Mouse (Mus musculus) embryo, embryonic 11 days (tissue): ENCODE results near the gene Gapdhs.
"Not testable (repeated sequence)": the region's sequence is repeated elsewhere in the genome, so short reads cannot be mapped to it uniquely, and the experiment has no call there.

Source experiments
- DNase-seq: peaks from one replicate; pipeline ENCODE4 v3.0.0-alpha.2; 2015

Gapdhs gene

GRCm38 (mm10) chr7:30742570-30742969 is 911 bp downstream of the Gapdhs start:
- not testable (repeated sequence) for DNase-seq

DNA sequence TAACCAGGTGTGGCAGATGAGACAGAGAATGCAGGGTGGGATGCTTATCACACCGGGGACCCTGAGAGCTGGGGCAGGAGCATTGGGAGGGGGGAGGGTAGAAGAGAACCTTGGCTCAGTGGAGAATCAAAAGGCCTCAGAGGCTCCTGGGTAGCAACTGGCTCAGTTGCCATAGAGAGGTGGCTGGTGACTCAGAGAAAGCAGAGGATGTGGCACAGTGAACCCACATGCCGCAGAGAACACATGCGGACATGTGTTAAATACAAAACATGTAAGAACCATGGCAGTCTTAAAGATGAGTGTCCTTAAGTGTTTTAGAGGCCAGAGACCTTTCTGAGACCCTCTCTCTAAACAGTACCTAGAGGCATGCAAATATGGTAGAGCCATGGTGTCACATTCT is 7.3 kb downstream of the Gapdhs start:
- DNase-seq = no peak

GRCm38 (mm10) chr7:30730064-30730722 is 13.3 kb downstream of the Gapdhs start:
- not testable (repeated sequence) for DNase-seq

- peak; percentile 98 for DNase-seq
Observed at GRCm38 (mm10) chr7:30729396-30730063, 14.0 kb downstream of the Gapdhs start, which contains the start of gene Tmem147. Gene Tmem147, minus strand, starts transcription at chr7:30729540.

- DNase-seq = peak; percentile 12
Observed at GRCm38 (mm10) chr7:30728739-30729395, 14.6 kb downstream of the Gapdhs start.

DNA sequence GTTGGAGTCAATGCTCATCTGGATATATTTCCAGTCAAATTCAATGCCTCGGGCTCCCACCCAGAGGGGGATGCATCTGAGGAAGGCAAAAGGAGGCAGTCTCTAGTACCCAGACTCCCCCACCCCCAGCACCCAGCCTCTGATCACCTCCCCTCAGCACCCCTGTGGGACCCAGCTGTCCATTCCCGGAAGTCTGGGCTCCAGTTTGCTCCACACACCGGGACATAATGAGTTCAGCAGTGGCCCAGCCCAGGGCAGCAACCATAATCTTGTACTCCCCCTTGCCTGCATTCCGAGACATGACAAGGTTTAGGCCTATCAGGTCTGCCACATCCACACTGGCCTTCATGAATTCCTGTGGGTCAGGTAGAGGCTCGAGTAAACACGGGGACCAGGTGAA is 15.3 kb downstream of the Gapdhs start:
- no peak for DNase-seq

DNA sequence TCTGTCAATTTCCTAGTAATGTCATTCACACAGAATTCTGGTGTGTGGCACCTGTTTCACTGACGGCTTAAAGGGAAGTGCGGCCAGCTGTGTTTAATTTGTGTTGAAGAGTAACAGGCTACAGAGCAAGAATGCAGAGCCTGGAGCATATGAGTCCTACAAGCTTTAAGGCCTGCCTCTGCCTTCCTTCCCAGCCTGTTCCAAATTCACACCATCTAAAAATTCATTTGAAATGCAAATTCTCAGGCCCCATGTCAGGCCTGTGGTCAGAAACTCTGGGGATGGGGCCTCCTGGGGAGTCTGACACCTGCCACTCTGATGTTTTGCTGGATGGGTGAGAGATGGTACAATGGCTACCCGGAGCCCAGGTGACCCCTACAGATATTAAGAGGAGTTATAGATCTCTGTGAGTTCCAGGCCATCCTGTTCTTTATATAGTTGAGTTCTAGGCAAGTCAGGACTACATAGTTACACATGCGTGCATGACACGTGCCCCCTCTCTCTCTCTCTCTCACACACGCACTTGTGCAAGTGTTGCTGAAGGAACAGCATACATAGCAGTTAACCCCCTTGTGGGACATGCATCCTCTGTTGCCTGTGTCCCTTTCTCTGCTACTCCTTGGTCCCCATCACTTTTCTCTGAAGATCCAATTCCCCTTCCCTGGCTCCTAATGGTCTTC is 20.1 kb downstream of the Gapdhs start:
- peak; percentile 28 for DNase-seq

- DNase-seq = no peak
Observed at GRCm38 (mm10) chr7:30721286-30721685, 22.2 kb downstream of the Gapdhs start.

DNA sequence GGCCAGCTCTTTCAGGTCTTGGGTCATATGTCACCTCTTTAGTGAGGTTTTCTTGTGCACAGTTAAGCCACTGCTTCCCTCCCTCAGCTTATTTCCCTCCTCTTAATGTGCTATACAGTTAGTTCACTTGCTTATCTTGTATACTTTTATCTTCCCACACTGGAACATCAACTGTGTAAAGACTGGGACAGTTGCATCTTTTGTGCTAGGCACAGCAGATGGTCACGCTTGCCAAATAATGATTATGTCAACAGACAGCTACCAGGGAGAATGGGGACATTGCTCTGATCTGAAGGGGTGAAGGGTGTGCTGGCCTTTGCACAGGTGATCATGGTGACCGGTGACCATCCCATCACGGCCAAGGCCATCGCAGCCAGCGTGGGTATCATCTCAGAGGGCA is 23.8 kb downstream of the Gapdhs start:
- no peak for DNase-seq

DNA sequence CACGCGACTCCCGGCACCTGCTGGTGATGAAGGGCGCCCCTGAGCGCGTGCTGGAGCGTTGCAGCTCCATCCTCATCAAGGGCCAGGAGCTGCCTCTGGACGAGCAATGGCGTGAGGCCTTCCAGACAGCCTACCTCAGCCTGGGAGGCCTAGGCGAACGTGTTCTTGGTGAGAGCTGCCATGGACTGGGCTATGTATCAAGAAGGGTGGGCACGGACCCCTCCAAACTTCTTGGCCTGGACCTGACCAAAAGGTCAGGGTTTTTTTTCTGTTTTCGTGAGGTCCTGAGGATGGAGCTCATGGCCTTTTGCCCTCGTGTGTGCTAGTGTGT is 25.8 kb downstream of the Gapdhs start:
- DNase-seq = no peak

GRCm38 (mm10) chr7:30717006-30717715 is 26.3 kb downstream of the Gapdhs start:
- peak; percentile 93 for DNase-seq

DNA sequence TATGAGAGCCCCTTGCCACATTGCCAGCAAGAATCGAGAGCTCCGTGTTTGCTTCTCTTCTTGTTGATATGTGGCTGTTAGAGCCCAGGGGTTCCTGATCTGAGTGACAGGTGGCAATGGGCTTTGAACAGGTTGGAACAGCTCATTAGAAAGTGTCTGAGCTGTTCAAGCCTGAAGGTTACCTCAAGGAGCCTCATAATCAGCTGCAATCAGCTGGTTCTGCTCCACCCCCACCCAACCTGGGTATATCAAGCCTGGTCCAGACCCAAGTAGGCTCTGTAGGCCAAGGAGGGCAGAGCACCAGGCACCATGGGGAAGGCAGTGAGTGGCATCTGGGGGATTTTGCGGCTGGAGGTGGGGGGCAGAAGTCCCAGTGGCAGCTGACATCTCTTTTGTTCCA is 31.5 kb downstream of the Gapdhs start, which contains the start of gene Atp4a:
Atp4a (plus strand) TSS at position 268 of the 400 bp plus-strand sequence.
- no peak for DNase-seq

DNA sequence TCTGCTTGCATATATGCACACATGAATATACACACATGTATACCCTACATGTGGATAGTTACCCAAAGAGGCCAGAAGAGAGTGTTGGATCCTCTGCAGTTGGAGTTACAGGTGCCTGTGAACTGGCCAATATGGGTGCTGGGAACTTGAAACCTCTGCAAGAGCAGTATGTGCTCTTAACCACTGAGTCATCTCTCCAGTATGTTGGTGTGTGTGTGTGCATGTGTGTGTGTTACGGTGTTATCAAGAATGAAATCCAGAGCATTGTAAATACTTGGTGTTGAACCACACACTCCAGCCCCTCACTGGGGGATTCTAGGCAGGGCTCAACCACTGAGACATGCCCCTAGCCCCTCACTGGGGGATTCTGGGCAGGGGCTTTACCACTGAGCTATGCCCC is 36.0 kb downstream of the Gapdhs start:
- DNase-seq = no peak

- DNase-seq = no peak
Observed at GRCm38 (mm10) chr7:30706214-30706882, 37.1 kb downstream of the Gapdhs start.

GRCm38 (mm10) chr7:30698589-30698988 is 44.9 kb downstream of the Gapdhs start, which contains the start of gene 2200002J24Rik:
Gene 2200002J24Rik, plus strand, starts transcription at chr7:30698926.
- DNase-seq = peak; percentile 42

GRCm38 (mm10) chr7:30698101-30698500 is 45.4 kb downstream of the Gapdhs start:
- DNase-seq = no peak

DNA sequence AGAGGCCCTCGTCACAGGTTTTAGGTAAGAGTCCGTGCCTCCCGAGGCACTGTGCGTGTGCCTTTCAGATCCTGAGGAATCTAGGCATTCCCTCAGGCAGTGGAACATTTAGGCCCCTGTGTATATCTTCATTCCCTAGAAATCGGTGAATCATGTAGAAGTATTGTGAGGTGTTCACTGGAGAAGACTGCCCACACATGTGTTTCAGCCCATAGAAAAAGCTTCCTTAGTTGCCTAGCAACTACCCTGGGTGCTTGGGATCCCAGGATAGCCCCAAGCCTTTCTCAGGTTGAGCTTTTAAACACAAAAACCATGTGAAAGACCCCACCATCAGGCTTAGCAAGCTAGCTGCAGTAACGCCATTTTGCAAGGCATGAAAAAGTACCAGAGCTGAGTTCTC is 55.2 kb downstream of the Gapdhs start:
- no peak for DNase-seq

GRCm38 (mm10) chr7:30683425-30683824 is 60.1 kb downstream of the Gapdhs start:
- no peak for DNase-seq

- DNase-seq = no peak
Observed at GRCm38 (mm10) chr7:30681897-30682296, 61.6 kb downstream of the Gapdhs start.
